Mouse (Mus musculus): ENCODE measurements at regions not wholly inside any gene's neighbourhood (a gene's known extent, or its start where the extent isn't known, plus 50 kb on each side); places are given as distances from the start of the nearest gene placed in this dataset.

DNA sequence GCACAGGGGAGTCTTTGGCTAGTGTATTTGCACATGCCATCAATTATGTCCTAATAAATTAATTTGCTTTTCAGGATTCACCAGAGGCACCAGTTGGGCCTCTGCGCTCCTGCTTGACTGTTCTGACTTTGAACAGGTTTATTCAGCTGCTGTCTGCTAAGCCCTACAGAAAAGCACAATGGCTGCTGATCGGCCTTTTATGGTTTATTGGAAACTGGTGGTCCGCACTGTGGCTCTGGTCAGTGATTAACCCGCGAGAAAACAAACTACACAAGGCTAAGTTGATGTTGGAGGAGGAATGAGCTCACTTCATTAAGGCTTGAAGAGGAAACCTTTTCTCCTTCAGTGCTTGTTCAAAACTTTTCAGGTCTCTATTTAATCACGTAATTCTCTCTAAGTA is 208.4 kb upstream of the Gpr101 start:
- Histone ChIP-seq H3K4me1 (ENCODE audit: control insufficient read depth, insufficient read depth, low read length) (no peaks in the 10 kb centered on the region), H3K27ac (ENCODE audit: insufficient read depth, low read depth, low read length) (no peak overlapping the region), H3K4me3 (ENCODE audit: insufficient read depth, low read depth, low read length) (no peak overlapping the region)
- TF ChIP-seq CTCF (IDR thresholded peaks at IDR 0.05; ENCODE audit: insufficient read depth, low read depth, low read length) (no peak), POLR2A (IDR thresholded peaks at IDR 0.05; ENCODE audit: insufficient read depth, low read depth, low read length) (no peak)
- WGBS: 58% methylated on average over 6 of the region's 6 CpGs

DNA sequence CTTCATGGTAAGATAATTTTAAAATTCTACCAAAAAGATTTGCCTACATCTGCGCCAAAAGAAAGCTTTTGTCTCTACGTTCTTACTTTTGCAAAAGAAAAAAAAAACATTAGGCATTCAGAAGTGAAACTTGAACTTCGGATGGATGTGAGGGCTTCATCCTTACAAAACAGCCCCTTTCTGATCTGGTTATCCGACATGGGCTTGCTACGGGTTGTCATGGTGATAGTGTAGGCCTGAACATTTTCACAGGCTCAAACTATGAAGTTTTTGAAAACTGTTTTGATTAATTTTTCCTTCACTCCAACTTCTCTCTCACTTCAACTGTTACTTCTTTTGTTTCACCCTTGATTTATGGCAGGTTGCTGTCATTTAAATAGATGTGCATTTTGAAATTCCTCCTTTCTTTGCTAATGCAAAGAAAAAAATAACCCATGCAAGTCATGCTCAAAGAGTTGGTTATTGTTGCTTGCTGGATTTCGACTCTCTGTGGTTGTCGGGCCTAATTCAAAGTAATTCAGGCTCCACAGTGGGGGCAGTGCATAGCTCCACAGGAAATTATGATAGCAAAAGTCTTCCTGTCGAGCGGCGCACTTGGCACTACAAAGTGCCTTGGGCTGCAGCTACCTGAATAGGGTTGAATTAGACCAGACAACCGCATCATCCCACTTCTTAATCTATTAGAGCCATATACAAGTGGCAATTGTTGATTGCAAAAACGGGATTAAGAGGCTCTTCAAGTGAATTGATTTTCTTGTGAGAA is 205.7 kb upstream of the Gpr101 start:
- Histone ChIP-seq H3K4me1 (ENCODE audit: control insufficient read depth, insufficient read depth, low read length) (no peaks in the 10 kb centered on the region), H3K27ac (ENCODE audit: insufficient read depth, low read depth, low read length) (no peak overlapping the region), H3K4me3 (ENCODE audit: insufficient read depth, low read depth, low read length) (no peak overlapping the region)
- 75% methylated on average over 12 of the region's 12 CpGs for WGBS
- no peak for TF ChIP-seq CTCF (IDR thresholded peaks at IDR 0.05; ENCODE audit: insufficient read depth, low read depth, low read length)
- TF ChIP-seq POLR2A (IDR thresholded peaks at IDR 0.05; ENCODE audit: insufficient read depth, low read depth, low read length): no peak

- TF ChIP-seq POLR2A (IDR thresholded peaks at IDR 0.05; ENCODE audit: insufficient read depth, low read depth, low read length) (no peak), CTCF (IDR thresholded peaks at IDR 0.05; ENCODE audit: insufficient read depth, low read depth, low read length) (no peak)
- H3K4me3 ChIP-seq (ENCODE audit: insufficient read depth, low read depth, low read length): no peak overlapping the region
- H3K27ac ChIP-seq (ENCODE audit: insufficient read depth, low read depth, low read length): no peak overlapping the region
- no peaks in the 10 kb centered on the region for H3K4me1 ChIP-seq (ENCODE audit: control insufficient read depth, insufficient read depth, low read length)
- 54% methylated on average over 6 of the region's 6 CpGs for WGBS
Measured at GRCm38 (mm10) chrX:57708501-57708900, 204.9 kb upstream of the Gpr101 start.

DNA sequence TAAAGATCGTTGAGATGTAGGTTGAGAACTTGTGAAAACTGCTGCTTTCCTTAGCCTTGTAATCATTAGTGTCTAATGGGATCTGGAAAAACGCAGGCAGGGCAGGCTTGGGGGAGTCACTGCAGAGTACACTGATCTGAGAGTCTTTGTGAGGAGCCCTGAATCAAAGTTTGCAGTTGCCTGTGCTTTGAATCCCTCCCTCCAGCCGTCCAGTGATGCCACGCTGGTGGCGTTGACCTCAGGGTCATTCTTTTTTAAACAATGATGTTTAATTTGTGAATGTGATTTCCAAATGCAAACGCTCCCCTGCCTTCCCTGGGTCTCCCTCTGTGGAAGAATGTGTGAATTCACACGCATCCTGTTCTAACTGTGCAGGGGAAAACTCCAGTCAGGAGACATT is 204.4 kb upstream of the Gpr101 start:
- no peak for TF ChIP-seq POLR2A (IDR thresholded peaks at IDR 0.05; ENCODE audit: insufficient read depth, low read depth, low read length)
- TF ChIP-seq CTCF (IDR thresholded peaks at IDR 0.05; ENCODE audit: insufficient read depth, low read depth, low read length): no peak
- Histone ChIP-seq H3K4me3 (ENCODE audit: insufficient read depth, low read depth, low read length) (no peak overlapping the region), H3K27ac (ENCODE audit: insufficient read depth, low read depth, low read length) (no peak overlapping the region), H3K4me1 (ENCODE audit: control insufficient read depth, insufficient read depth, low read length) (no peaks in the 10 kb centered on the region)
- 39% methylated on average over 7 of the region's 7 CpGs for WGBS

GRCm38 (mm10) chrX:57706683-57707308 is 203.2 kb upstream of the Gpr101 start:
- 78% methylated on average over 3 of the region's 3 CpGs for WGBS
- H3K27ac ChIP-seq (ENCODE audit: insufficient read depth, low read depth, low read length): no peak overlapping the region
- no peaks in the 10 kb centered on the region for H3K4me1 ChIP-seq (ENCODE audit: control insufficient read depth, insufficient read depth, low read length)
- TF ChIP-seq CTCF (IDR thresholded peaks at IDR 0.05; ENCODE audit: insufficient read depth, low read depth, low read length): no peak
- TF ChIP-seq POLR2A (IDR thresholded peaks at IDR 0.05; ENCODE audit: insufficient read depth, low read depth, low read length): no peak
- H3K4me3 ChIP-seq (ENCODE audit: insufficient read depth, low read depth, low read length): no peak overlapping the region

DNA sequence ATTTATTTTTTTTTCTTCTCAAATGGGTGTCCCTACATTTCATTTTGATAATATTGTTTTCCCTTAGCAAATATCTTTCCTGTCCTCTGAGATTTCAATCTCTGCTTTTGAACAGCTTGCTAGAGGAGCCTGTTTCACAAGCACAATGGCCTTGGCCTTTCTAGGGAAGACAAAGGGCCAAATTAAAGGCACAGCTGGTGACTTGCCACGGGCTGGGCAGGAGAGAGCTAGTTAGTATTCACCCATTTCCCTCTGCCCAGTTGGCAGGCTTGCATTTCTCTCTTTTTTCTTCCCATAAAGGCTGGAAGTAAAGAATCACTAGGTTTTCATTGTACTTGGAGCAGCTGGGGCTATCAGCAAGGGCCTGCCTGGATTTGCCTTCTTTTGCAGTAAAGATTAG is 188.9 kb upstream of the Gpr101 start:
- no peak overlapping the region for H3K4me3 ChIP-seq (ENCODE audit: insufficient read depth, low read depth, low read length)
- 42% methylated on average over 1 of the region's 1 CpGs for WGBS
- H3K4me1 ChIP-seq (ENCODE audit: control insufficient read depth, insufficient read depth, low read length): no peaks in the 10 kb centered on the region
- no peak overlapping the region for H3K27ac ChIP-seq (ENCODE audit: insufficient read depth, low read depth, low read length)
- TF ChIP-seq POLR2A (IDR thresholded peaks at IDR 0.05; ENCODE audit: insufficient read depth, low read depth, low read length): no peak
- no peak for TF ChIP-seq CTCF (IDR thresholded peaks at IDR 0.05; ENCODE audit: insufficient read depth, low read depth, low read length)

DNA sequence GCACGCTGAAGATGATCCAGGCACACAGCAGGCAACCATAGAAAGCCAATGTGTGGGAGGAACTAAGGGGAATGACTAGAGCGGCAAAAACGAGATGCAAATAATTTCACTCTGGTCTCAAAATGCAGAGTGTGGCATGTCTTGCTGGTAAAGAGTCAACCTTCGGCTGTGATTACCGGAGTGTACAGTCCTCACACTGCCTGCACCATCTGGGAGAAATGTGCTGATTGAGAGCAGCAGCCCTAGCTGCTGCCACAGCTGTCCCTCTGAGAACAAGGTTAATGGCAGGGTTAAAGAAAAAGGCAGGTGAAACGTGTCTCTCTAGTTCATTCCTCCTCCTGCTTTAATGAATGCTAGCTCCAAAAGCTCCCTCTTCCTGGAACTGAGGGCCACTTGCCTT is 173.2 kb upstream of the Gpr101 start:
- TF ChIP-seq CTCF (IDR thresholded peaks at IDR 0.05; ENCODE audit: insufficient read depth, low read depth, low read length) (no peak), POLR2A (IDR thresholded peaks at IDR 0.05; ENCODE audit: insufficient read depth, low read depth, low read length) (no peak)
- no peaks in the 10 kb centered on the region for H3K4me1 ChIP-seq (ENCODE audit: control insufficient read depth, insufficient read depth, low read length)
- no peak overlapping the region for H3K4me3 ChIP-seq (ENCODE audit: insufficient read depth, low read depth, low read length)
- H3K27ac ChIP-seq (ENCODE audit: insufficient read depth, low read depth, low read length): no peak overlapping the region
- 40% methylated on average over 6 of the region's 6 CpGs for WGBS

DNA sequence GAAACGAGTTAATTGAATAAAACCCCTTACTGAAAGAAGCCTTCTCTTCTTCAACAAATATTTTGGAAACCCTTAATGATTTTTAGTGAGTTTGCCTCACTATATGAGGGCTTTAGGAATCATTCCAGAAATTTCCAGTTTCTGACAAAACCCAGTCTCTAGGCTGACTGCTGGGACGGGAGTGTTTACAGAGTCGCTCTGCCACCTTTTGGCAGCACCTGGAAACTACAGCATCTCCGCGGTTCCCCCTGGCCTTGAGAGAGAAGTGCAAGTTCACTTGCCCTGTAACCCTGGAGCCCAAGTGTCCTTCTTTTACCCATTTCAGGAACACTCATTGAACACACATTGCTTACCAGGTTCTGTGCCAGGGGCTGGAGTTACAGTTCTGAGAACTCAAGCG is 171.4 kb upstream of the Gpr101 start:
- no peaks in the 10 kb centered on the region for H3K4me1 ChIP-seq (ENCODE audit: control insufficient read depth, insufficient read depth, low read length)
- 0 out of 2 replicates have a peak, but pooled peaks have one; percentile 23 for TF ChIP-seq CTCF (IDR thresholded peaks at IDR 0.05; ENCODE audit: insufficient read depth, low read depth, low read length)
- no peak for TF ChIP-seq POLR2A (IDR thresholded peaks at IDR 0.05; ENCODE audit: insufficient read depth, low read depth, low read length)
- WGBS: 21% methylated on average over 6 of the region's 6 CpGs
- no peak overlapping the region for H3K4me3 ChIP-seq (ENCODE audit: insufficient read depth, low read depth, low read length)
- no peak overlapping the region for H3K27ac ChIP-seq (ENCODE audit: insufficient read depth, low read depth, low read length)

GRCm38 (mm10) chrX:57659571-57659970 is 156.0 kb upstream of the Gpr101 start:
- 58% methylated on average over 3 of the region's 3 CpGs for WGBS
- no peak overlapping the region for H3K27ac ChIP-seq (ENCODE audit: insufficient read depth, low read depth, low read length)
- no peak overlapping the region for H3K4me3 ChIP-seq (ENCODE audit: insufficient read depth, low read depth, low read length)
- no peaks in the 10 kb centered on the region for H3K4me1 ChIP-seq (ENCODE audit: control insufficient read depth, insufficient read depth, low read length)
- TF ChIP-seq POLR2A (IDR thresholded peaks at IDR 0.05; ENCODE audit: insufficient read depth, low read depth, low read length) (no peak), CTCF (IDR thresholded peaks at IDR 0.05; ENCODE audit: insufficient read depth, low read depth, low read length) (no peak)

Data from olfactory bulb, adult 2 months (tissue).